18 mouse cellular contexts compared by ENCODE assay signal in genomic region chr2:59870526-59870925, GRCm38 (mm10). TPM values are rescaled to one million over a fixed set of nuclear protein-coding genes. Genes with fewer than 3 reads are reported as not detected.
A peak's percentile ranks its signal among the peaks of the same experiment; 100 is the strongest.
DNase-seq lines count a peak whose midpoint lies in the region.
"Had no signal": no experiment of that assay in that cellular context is flagged by ENCODE, and none has a peak within 500 bp of the region (broad histone marks: within the 10 kb centered on the region; RNA-seq: fewer than 3 reads in every experiment).

No protein-coding gene starts in this region.

- intact Hi-C loops in gastrocnemius, postnatal 36 days (cut with DNase I) = no loop called here

- DNase-seq in adrenal gland, postnatal 10 days = peak; percentile 9
- no peak for DNase-seq in adrenal gland, adult 18-20 months (ENCODE audit: low spot score in 2 of 2)
- DNase-seq in 3T3-L1 (ENCODE audit: low read depth, low spot score) (peak; percentile 83), adipocyte (ENCODE audit: low spot score) (peak; percentile 38)
- peak; percentile 27 for DNase-seq in fibroblast of lung, adult 2 months (ENCODE audit: low read depth)
- DNase-seq in left cerebral cortex, adult 8-10 months (ENCODE audit: low spot score in 2 of 2) = no peak
- DNase-seq in ovary, postnatal 36 days (ENCODE audit: low spot score) = no peak
- no peak for DNase-seq in gastrocnemius, postnatal 36 days
- DNase-seq: B cell, adult 2 months; cerebellum, adult 11 months; cerebellum, adult 8-10 months; cerebellum, postnatal 14 days; embryo, embryonic 11 days; gastrocnemius, adult 2 months; gastrocnemius, postnatal 25 days; heart, adult 11 months; heart, postnatal 36 days; kidney, adult 2 months had no signal

RNA-seq across cellular contexts. Expression of gene Wdsub1, which starts 11.9 kb away (rescaled TPM):
- 10 to 100 TPM; 18.2 to 18.5 TPM for total RNA-seq in adrenal gland, postnatal 10 days (2021)
- 10 to 100 TPM; 12.6 to 18.2 TPM for total RNA-seq in adrenal gland, adult 18-20 months (2021)
- 10 to 100 TPM; 15.4 to 19.4 (median 16.9) TPM for total RNA-seq in left cerebral cortex, adult 8-10 months (2022)
- 10 to 100 TPM; 13.4 to 13.6 TPM for total RNA-seq in gastrocnemius, postnatal 36 days (2021)

Comparison
In these comparisons a context has a peak if more than half of its experiments do, and no peak if none do; other contexts are left out.
1. DNase-seq: peak in adrenal gland, postnatal 10 days (single experiment), 3T3-L1 (single experiment), adipocyte (single experiment) and fibroblast of lung, adult 2 months (single experiment); none in adrenal gland, adult 18-20 months (0 of 2), left cerebral cortex, adult 8-10 months (0 of 2), ovary, postnatal 36 days (single experiment) and gastrocnemius, postnatal 36 days (0 of 2).